Mouse (Mus musculus) left cerebral cortex, adult 2 months (tissue): ENCODE measurements around the gene Prkar2a. TPM values are rescaled to one million over a fixed set of nuclear protein-coding genes. Genes with fewer than 3 reads are reported as not detected.
A peak's percentile ranks its signal among the peaks of the same experiment; 100 is the strongest.

ENCODE experiments used
- DNase-seq, 2 experiments: peaks; one replicate each; pipeline ENCODE4 v3.0.0; 2021 to 2022; ENCODE audit warnings: low spot score in 2 of 2, mixed read lengths in 1 of 2; ENCODE audit errors: extremely low spot score in 1 of 2
- H3K27ac ChIP-seq: fragments of 200-600 bp; 2 replicates; pipeline ENCODE4 v1.8.1; 2022
- H3K4me3 ChIP-seq: fragments of 200-600 bp; 2 replicates; pipeline ENCODE4 v1.8.1; 2022
- CTCF ChIP-seq: fragments of 200-600 bp; IDR thresholded peaks from 2 replicates; pipeline ENCODE4 v1.8.1; 2022; ENCODE audit warnings: antibody characterized with exemption, mild to moderate bottlenecking, moderate library complexity
- intact Hi-C: fragments of 180-260 bp; cut with DNase I; formaldehyde crosslinking; loops from one replicate; pipeline ENCODE4 v1.15.1; 2025
- total RNA-seq, 2 experiments: library from RNA; stranded (reverse); gene quantifications; 2 replicates each; pipeline ENCODE4 v1.2.3; 2021

Prkar2a gene
- total RNA-seq, 2 experiments from 2014 or later, result 47.0 to 48.3 TPM

DNA sequence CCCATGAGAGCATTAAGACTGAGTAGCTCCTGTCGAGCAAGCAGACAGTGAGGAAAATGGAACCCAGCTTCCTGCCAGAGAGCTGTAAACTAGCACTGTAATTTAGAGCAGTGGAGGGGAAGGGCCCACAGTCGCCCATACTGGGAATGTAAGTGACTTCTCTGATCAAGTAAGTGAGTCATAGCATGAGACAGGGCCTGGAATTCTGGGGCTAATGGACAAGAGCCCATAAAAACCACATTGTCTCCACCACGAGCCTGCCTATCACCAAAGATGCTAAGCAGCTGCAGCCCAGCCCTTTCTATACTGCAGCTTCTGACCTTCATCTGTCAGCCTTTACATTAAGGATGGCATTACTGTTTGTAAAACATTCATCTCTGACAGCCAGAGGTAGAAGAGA is 50.1 kb downstream of the Prkar2a start:
- intact Hi-C loops, result no loop called here
- Histone ChIP-seq H3K4me3 (no peak overlapping the region), H3K27ac (no peak overlapping the region)
- no peak for DNase-seq
- no peak for TF ChIP-seq CTCF

DNA sequence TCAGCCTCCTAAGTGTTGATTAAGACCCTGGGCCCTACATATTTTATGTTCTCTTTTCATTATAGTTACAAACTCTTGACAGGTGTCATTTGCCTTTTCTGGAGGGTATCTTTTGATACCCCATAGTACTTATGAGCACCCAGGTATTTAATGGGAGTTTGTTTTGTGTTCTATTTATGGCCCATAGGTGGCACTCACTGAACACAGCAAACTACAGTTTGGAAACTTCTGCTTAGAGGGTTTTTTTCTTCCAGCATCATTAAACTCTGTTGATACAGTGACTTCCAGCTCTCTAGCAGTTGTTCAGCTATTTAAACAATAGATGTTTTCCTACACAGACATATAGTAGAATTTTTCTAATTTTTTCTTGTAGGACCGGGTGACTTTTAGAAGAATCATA is 50.9 kb downstream of the Prkar2a start:
- intact Hi-C loops, result no loop called here

DNA sequence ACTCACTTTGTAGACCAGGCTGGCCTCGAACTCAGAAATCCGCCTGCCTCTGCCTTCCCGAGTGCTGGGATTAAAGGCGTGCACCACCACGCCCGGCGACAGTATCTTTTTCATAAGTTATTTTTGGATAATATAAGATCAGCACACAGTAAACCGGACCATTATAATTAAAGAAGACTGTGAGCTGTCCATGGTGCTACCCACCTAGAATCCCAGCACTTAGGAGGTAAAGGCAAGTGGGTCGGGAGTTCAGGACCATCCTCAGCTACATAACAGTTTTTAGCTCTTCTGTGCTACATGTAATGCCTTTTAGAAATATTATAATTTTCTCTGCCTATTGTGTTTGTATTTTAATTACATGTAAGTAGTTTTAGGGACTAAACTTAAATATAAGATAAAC is 52.9 kb downstream of the Prkar2a start:
- Histone ChIP-seq H3K27ac (no peak overlapping the region), H3K4me3 (no peak overlapping the region)
- TF ChIP-seq CTCF, result no peak
- intact Hi-C loops, result no loop called here
- no peak for DNase-seq

More for the DNA sequence above, 50.9 kb downstream of the Prkar2a start:
- no peak overlapping the region for H3K4me3 ChIP-seq
- no peak overlapping the region for H3K27ac ChIP-seq
- no peak for DNase-seq
- peak; percentile 39 for TF ChIP-seq CTCF

DNA sequence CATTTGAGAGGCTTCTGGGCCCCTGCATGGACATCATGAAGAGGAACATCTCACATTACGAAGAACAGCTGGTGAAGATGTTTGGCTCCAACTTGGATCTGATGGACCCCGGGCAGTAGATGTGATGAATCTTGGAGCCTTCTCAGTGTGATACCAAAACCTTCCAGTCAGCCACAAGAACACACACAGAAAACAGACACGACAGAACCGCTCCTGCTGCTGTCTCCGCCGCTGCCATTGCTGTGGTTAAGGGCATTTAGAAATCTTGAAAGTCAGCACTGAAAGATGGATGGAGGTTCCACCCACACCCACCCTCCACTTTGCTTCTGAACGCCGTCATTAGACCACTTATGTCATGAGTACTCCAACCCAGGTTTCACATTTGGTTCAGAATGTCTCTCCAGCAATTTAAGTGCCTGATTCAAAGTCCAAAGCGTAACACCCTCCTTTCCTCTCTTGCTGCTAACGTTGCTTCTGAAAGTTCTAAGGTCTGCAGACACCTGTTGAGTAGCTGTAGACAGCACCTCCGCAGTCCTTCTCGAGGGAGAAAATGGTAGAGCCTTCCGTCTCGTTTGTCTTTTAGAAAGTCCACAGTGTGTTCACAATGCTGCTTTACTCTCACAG is 57.9 kb downstream of the Prkar2a start:
- Histone ChIP-seq H3K4me3 (no peak overlapping the region), H3K27ac (no peak overlapping the region)
- intact Hi-C loops, result no loop called here
- TF ChIP-seq CTCF, result no peak
- DNase-seq, result no peak

DNA sequence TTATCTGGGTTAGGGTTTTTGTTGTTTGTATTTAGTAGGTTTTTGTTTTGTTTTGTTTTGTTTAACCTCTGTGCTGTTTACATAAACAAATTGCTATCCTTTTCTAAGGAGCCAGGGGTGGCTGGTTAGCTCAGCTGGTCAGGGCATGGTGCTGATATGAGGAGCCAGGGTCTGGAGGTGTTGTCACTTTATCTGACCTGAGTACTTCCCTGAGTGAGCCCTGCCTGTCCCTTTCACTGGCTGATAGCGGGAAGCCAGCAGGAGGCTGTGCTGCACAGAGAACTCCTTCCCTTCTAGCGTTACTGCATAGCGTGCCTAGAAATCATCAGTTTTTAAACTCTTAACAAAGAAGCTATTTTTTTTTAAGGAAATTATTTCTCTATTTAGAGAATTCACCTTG is 58.6 kb downstream of the Prkar2a start:
- no peak for DNase-seq
- no peak for TF ChIP-seq CTCF
- Histone ChIP-seq H3K27ac (no peak overlapping the region), H3K4me3 (no peak overlapping the region)
- intact Hi-C loops, result no loop called here

DNA sequence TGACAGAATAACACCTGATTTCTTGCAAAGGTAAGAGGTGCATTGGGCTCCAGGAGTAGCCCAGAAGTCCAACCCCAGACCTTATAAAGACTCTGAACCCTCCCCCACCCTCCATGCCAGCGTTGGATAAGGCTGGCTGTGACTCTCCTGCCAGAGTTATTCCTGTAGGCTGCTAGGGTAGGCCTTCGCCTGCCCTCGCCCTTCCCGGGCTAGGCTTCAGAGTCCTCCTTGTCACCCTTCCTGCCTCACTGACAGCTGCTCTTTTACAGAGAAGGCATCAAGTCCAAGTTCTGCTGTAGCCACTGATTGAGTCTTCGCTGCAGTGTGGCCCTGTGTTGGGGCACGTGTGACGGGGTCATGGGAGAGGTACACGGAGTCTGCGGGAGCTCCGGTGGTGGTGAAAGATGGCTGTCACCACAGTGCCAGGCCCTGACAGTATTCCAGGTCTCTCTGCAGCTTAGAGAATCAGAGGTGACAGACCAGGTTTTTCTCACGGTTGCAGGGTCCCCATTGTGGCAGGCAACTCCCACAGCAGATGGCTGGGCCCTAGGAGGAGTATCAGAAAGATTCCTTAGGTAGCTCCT is 59.6 kb downstream of the Prkar2a start:
- no peak for TF ChIP-seq CTCF
- intact Hi-C loops, result no loop called here
- DNase-seq, result no peak
- Histone ChIP-seq H3K4me3 (no peak overlapping the region), H3K27ac (no peak overlapping the region)

DNA sequence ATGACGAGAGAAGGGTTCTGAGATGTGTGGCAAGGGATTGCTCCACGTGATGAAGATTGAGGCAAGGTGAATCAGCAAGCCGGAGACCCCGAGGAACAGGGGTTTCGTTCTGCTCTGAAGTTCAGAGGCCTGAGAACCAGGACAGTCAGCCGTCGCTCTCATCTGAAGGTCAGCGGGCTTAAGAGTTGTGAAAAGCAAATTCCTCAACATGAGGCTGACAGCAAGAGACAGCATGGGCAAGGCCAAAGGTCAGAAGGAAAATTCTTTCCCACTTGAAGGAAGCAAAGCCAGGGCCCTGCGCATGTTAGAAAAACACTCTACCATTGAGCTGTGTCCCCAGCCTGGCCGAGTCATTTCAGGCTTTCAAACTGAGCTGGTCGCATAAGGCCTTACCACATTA is 61.5 kb downstream of the Prkar2a start:
- no peak overlapping the region for H3K4me3 ChIP-seq
- no peak overlapping the region for H3K27ac ChIP-seq
- DNase-seq, result no peak
- no peak for TF ChIP-seq CTCF
- intact Hi-C loops, result loop anchor here (5.0 kb wide), 2 partner anchors 47 to 187 kb away; partner anchors contain the start of gene Uqcrc1

DNA sequence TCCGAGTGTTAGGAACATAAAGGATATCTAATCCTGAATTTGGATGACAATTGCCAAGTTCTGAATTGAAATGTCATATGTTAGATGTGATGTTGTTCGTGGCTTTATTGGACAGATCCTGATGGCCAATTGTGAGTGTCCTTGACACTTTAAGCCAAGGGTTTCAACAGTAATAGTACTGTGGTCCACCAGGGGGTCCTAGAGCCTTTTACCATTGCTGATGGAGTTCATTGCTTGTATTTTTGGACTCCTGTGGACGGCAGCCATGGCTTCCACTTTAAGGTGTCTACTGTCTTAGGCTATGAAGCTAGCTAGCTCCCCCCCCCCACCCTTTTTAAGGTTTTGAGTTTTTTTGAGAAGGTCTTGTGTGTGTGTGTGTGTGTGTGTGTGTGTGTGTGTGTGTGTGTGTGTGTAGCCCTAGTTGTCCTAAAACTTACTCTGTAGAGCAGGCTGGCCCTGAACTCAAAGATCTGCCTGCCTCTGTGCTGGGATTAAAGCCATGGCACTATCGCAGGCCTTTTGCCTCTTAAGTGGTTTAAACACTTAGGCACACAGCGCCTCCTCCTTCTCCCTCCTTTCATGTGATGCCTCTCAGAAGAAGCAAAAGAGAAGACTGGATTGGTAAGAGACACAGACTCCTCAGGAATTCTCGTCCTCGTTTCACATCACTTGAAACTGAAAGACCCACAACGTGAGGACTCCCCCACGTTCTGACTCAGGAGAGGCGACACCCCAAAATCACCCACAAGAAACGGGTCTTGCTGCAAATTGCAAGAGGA is 63.2 kb downstream of the Prkar2a start:
- intact Hi-C loops, result loop anchor here (5.0 kb wide), 2 partner anchors 45 to 185 kb away; partner anchors contain the start of gene Uqcrc1
- no peak for DNase-seq
- no peak overlapping the region for H3K27ac ChIP-seq
- no peak for TF ChIP-seq CTCF
- H3K4me3 ChIP-seq, result no peak overlapping the region

DNA sequence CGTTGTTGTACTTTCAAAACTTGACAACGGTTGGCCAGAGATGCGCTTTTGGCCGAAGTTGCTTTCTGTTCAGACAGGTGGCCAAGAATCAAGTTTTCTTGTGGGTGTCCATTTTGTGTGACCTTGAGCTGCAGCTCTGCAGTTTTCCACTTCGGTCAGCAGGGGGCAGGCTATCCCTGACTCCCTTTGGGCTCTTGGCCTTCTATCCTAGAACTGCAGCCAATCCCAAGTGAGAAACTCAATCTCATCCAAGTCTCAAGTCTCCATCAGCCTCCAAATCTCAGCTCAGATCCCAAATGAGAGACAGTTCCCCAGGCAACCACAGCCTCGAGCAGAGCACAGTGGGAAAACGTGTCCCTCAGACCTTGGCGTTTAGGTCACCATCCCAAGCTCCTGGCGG is 64.2 kb downstream of the Prkar2a start:
- H3K4me3 ChIP-seq, result no peak overlapping the region
- peak; percentile 87 for TF ChIP-seq CTCF
- intact Hi-C loops, result loop anchor here (1.0 to 5.0 kb wide), 3 partner anchors 44 to 184 kb away; partner anchors contain the start of gene Uqcrc1
- H3K27ac ChIP-seq, result 0 out of 2 replicates have a peak overlapping the region, but pooled peaks have one; percentile 36
- peak; percentile 62 to 71 for DNase-seq

DNA sequence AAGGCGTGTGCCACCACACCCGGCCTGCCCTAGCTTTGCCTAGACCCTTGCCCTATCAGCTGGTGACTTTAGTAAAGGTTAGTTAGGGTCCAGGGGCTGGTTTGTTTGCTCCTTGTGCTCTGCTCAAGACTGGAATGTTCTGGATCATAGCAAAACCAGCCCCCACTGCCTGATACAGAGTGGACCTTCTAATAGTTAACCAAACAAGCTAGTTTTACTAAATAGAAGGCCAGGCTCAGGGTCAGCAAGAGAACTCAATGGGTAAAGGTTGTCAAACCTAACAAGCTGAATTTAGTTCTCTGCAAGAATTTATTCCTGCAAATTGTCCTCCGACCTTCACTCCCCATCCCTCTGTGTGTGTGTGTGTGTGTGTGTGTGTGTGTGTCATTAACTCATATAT is 64.9 kb downstream of the Prkar2a start:
- DNase-seq, result no peak
- TF ChIP-seq CTCF, result no peak
- intact Hi-C loops, result loop anchor here (1.0 to 5.0 kb wide), 3 partner anchors 43 to 183 kb away; partner anchors contain the start of gene Uqcrc1
- Histone ChIP-seq H3K27ac (no peak overlapping the region), H3K4me3 (no peak overlapping the region)

DNA sequence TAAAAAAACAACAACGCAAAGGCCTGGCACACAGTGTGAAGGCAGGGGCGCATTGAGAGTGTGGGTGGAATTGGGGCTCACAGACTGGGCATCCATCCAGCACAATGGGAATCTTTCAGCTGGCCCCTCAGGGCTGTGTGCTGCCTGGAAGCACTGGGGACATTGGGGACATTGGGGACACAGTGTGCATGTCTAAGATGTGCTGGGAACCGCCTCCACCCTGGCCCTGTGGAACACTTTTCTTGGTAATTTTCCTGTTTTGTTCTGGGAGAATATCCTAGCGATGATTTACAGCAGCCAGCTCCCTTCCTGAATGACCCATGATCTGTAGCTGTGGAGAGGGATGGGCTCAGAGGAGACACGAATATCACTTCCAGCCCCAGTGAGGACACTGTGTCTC is 65.3 kb downstream of the Prkar2a start:
- intact Hi-C loops, result loop anchor here (5.0 kb wide), 2 partner anchors 43 to 183 kb away; partner anchors contain the start of gene Uqcrc1
- no peak overlapping the region for H3K4me3 ChIP-seq
- H3K27ac ChIP-seq, result no peak overlapping the region
- TF ChIP-seq CTCF, result no peak
- peak in 1 of 2 experiments; percentile 25 for DNase-seq

DNA sequence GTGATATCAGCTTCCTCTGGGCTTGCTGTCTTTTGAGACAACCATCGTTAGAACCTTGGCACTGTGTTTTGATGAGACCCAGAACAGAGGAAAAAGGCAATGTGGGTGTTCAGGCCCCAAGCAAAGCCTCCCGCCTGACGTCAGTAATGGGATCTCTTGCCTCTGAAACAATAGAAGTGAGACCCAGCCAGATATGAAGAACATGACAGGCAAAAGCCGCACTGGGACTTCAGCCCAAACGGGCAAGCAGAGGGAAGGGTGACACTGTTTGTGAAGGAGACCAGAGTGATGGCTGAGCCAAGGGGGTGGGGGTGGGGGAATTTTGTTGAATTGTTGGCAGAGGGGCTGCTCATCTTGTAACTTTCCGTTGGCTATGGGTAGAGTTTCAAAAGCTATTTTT is 68.3 kb downstream of the Prkar2a start:
- intact Hi-C loops, result no loop called here
- Histone ChIP-seq H3K27ac (no peak overlapping the region), H3K4me3 (no peak overlapping the region)
- no peak for DNase-seq
- no peak for TF ChIP-seq CTCF
